Mouse (Mus musculus): ENCODE results near the gene Znrf4.
A peak's percentile ranks its signal among the peaks of the same experiment; 100 is the strongest.

Znrf4 gene

GRCm38 (mm10) chr17:56490438-56491152, 21.6 kb downstream of the Znrf4 start:
- DNase-seq (ENCODE audit: low spot score): no peak

GRCm38 (mm10) chr17:56488028-56488427, 24.2 kb downstream of the Znrf4 start:
- peak; percentile 5 for DNase-seq (ENCODE audit: low spot score)

GRCm38 (mm10) chr17:56487441-56487888, 24.8 kb downstream of the Znrf4 start:
- DNase-seq (ENCODE audit: low spot score): peak; percentile 16

- no peak for DNase-seq (ENCODE audit: low spot score)
These were observed 26.3 kb downstream of the Znrf4 start for GRCm38 (mm10) chr17:56485926-56486325.

GRCm38 (mm10) chr17:56485118-56485517, 27.1 kb downstream of the Znrf4 start:
- DNase-seq (ENCODE audit: low spot score): peak; percentile 6

DNA sequence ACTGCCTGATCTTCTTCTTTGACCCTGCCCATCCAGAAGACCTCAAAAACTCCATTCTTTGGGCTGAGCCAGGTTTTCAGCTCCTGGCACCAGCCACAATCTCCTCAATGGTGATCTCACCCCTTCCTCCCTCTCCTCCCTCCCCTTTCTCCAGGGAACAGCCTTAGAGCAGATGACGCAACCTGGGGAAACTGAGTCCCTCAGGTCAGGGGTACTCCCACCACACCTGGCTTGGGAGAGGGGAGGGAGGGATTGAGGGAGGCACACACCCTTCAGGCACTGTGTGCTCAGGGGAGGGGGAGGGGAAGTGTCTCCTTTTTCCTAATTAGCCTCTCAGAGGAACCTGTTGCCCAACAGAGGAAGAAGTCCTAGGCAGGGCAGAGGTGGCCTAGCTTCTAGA, 29.6 kb downstream of the Znrf4 start:
- no peak for DNase-seq (ENCODE audit: low spot score)

GRCm38 (mm10) chr17:56479358-56479757, 32.9 kb downstream of the Znrf4 start:
- peak; percentile 66 for DNase-seq (ENCODE audit: low spot score)

DNA sequence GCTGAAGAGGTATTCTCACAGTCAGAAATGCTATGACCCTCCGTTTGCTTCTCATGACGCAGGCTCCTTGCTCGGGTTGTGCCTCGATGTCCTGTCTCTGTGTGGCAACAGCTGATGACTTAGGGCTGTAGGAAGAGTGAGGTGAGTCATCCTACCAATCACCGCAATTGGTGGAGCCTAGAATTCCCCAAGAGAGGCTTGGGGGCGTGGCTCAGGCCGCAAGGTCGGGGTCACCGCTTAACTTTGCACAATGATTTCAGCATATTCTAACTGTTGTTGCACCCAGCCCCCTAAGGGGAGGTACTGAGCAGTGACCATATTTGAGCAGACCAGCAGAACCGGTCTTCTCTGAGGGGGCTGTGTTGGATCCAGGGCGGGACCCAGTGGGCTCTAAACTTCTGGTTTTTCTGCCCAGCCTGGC, 34.0 kb downstream of the Znrf4 start:
- DNase-seq (ENCODE audit: low spot score): no peak

DNA sequence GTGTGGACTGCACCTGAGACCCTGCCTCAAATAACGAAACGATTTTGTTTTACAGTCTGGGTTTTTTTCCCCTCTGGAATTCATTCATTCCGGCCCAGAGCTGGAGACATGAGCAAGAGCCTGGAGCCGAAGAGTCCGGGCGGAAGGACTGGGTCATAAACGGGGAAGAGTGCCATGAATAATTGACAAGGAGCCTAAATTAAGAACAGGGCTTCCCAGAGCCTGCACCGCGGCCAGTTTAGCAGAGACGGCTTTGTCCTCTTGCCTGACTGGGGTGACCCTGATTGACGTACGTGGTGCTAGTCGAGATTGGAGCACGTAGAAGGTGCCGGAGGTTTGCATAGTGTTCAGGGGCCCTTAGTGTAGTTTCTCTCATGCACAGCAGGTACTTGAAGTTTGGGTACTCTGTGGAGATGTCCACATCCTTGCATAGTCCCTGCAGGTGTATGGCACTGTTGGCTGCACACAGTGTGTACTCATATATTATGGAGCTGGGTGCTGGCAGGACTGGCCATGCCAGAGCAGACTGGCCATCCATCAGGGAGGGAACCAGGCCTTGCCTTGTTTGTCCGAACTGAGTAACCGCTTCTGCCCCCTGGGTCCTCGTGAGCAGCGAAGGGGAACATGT, 34.9 kb downstream of the Znrf4 start:
- DNase-seq (ENCODE audit: low spot score): no peak

DNA sequence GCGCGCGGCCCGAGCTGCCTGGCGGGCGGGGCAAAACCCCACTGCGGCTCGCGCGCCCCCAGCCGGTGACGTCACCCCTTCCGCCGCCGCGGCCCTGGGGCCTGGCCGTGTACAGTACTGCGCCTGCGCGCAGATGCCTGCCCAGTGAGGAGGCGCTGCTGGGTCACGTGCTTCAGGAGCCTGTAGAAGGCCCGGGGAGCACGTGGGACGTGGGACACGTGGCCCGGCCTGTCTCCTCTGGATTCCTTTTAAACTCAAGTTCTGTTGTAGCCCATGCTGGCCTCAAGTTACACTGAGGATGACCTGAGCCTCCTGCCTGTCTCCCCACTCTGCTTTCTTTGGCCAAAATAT, 35.9 kb downstream of the Znrf4 start, which contains the start of gene Ptprs:
Ptprs (minus strand) TSS at position 82 of the 351 bp plus-strand sequence.
- peak; percentile 92 for DNase-seq (ENCODE audit: low spot score)

DNA sequence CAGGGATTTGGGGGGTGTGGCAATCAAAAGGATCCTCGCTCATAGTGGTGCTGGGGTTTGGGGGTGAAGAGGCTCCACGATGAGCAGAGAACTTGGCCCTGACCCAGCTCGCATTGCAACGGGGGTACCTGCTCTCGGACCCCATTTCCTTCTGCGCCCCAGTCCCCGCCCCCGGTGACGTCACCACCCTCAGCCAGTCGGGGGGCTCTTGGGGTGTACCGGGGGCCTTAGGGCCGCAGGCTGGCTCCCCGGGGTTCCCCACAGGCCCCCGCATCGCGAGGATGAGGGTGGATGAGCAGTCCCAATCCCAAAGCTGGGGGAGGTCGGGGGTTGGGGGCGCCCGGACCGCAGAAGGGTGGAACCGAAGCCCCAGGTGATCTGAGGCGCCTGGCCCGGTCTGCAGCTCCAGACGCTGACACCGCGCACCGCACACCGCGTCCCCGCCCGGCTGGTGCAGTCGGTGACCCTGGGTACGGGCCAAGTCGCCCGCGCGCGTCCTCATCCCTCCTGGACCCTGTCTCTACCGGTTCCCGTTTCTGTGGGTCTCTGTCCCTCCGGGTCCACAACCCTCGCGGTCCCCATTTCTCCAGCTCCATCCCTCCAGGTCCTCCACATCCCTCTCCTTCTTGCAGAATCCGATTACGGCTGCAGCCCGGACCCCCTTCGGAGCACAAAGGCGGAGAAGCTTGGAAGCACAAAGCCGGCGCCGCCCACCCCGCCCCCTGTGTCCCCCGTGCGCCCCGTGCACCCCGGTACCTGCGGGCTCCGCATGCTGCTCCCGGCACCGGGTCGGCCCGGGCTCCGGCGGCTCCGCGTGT, 36.4 kb downstream of the Znrf4 start:
- DNase-seq (ENCODE audit: low spot score): peak; percentile 55

- no peak for DNase-seq (ENCODE audit: low spot score)
These were observed 37.2 kb downstream of the Znrf4 start for GRCm38 (mm10) chr17:56474831-56475581.

GRCm38 (mm10) chr17:56474311-56474830, 37.9 kb downstream of the Znrf4 start:
- no peak for DNase-seq (ENCODE audit: low spot score)

GRCm38 (mm10) chr17:56473611-56473905, 38.7 kb downstream of the Znrf4 start:
- no peak for DNase-seq (ENCODE audit: low spot score)

DNA sequence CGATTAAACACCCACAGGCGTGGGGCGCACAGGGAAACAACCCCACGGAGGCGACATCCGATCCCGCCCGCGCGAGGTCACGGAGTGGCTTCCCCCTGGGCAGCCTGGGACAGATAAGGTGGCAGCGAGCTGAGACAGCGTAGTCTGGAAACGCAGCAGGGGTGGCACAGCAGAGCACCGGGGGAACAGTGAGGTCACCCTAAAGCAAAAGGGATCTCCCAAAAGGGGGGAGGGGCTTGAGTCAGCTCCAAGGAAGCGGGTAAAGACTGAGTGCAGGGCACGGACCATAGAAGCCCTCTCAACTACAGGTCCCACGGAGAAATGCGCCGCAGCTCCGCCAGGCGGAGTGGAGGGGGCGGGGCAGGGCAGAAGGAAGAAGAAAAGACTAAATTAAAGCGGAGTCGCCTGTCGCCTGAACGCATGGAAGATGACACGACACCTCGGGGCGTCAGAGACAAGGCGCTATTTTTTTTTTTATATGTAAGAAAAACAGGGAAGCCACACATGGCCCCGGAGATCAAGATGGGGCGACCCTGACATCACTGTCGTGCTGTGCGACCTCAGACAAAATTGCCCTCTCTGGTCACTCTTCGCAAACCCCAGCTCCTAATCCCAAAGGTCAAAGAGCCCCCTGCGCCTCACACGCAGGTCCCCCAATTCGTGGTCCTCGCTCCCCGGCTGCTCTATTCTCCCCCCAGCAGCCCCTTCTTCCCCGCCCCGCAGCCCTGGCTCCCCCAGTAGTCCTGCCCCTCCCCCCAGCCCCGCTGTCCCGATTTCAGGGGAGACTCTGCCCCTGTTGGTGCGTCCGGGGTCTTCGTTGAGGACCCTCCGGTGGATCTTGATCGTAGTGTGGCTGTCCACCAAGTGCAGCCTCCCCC, 39.3 kb downstream of the Znrf4 start:
- peak; percentile 63 for DNase-seq (ENCODE audit: low spot score)

- DNase-seq (ENCODE audit: low spot score): no peak
These were observed 40.1 kb downstream of the Znrf4 start for GRCm38 (mm10) chr17:56472121-56472520.

GRCm38 (mm10) chr17:56471136-56471535, 41.1 kb downstream of the Znrf4 start:
- no peak for DNase-seq (ENCODE audit: low spot score)

GRCm38 (mm10) chr17:56470571-56470970, 41.7 kb downstream of the Znrf4 start:
- no peak for DNase-seq (ENCODE audit: low spot score)

- DNase-seq (ENCODE audit: low spot score): no peak
These were observed 42.2 kb downstream of the Znrf4 start for GRCm38 (mm10) chr17:56470001-56470436.

DNA sequence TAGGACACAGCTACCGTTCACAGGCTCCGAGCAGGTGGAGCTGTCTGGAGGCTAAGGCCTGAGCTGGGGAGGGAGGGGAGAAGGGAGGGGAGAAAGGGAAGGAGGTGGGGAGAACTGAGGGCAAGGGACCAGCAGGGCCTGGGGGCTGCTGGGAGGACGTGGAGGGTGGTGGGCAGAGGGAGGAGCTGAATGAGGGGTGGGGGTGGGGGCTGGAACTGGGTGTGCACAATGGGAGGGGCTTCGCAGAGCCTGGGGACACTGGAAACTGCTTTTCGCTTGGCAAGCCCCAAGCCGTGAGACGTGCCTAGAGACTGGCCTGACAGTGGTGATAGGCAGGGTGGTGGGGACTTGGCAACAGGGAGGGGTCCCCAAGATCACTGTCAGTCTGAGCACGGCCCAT, 43.0 kb downstream of the Znrf4 start:
- DNase-seq (ENCODE audit: low spot score): no peak

DNA sequence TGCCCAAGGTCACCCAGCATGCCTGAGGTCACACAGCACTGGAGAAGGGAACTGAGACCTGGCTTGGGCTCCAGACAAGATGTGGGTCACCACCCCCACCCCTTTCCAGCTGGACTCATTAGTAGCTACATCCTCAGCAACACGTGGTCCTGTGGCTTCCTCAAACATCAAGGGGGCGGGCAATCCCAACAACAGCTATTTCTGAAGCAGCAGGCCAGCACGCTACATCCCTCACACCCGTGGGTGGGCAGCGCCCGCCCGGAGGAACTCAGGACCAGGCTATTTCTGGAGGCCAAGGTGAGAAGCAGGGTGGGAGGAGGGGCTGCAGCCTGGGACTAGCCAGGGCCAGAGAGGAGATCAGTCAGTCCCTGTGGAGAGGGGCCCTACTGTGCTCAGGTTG, 43.4 kb downstream of the Znrf4 start:
- no peak for DNase-seq (ENCODE audit: low spot score)
